Mouse (Mus musculus): ENCODE results near the gene Kif18b. TPM values are rescaled to one million over a fixed set of nuclear protein-coding genes. Genes with fewer than 3 reads are reported as not detected.

Kif18b gene
- total and polyA plus RNA-seq, 3 experiments = 36.1 to 116 (median 45.7) TPM

DNA sequence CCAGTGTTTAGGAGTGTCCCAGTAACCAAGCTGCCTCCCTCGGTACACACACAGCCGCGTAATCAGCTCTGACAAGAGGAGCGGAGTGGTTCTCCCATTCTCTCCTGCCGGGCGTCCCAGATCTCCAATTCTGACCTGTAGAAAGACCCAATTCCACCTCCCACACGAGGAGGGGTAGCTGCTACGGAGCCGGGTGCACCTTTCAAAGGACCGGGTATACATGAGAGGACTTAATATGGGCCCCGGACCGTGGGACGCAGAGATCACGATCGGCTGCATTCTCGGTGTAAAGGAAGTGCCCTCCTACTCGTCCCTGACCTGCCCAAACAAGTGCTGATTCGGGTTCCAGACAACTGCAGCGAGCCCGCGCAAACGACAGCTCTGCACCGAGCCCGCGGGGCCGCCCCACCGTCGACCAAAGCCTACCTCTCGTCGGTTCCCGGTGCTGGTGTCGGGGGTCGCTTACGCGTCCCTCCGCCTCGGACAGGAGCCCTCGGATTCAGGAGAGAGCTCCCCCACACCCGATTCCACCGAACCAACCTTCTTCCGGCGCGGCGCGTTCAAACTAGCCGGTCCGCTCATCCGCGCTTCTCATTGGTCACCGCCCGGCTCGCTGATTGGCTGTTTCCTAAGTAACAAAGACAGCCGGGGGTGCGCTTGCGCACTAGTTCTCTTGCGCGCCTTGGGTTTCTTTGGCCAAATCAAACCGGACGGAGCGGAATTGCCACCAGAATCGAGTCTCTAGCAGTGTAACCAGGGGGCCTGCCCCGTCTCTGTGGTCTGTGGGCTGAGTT, at the start of gene Kif18b (continued):
- TF ChIP-seq POLR2AphosphoS2 (IDR thresholded peaks at IDR 0.05; ENCODE audit: low read length) (peak; percentile 93), MAZ (IDR thresholded peaks at IDR 0.05; ENCODE audit: low read depth, low read length) (no peak), POLR2A (IDR thresholded peaks at IDR 0.05; ENCODE audit: control insufficient read depth in 1 of 2, insufficient read depth in 1 of 2, low read depth in 1 of 2, low read length in 2 of 2, poor library complexity in 1 of 2) (peak; percentile 64 to 97; a peak in 3 of 4 replicates), SIN3A (IDR thresholded peaks at IDR 0.05; ENCODE audit: low read length) (peak; percentile 91), MXI1 (IDR thresholded peaks at IDR 0.05; ENCODE audit: low read depth, low read length) (peak; percentile 85)

DNA sequence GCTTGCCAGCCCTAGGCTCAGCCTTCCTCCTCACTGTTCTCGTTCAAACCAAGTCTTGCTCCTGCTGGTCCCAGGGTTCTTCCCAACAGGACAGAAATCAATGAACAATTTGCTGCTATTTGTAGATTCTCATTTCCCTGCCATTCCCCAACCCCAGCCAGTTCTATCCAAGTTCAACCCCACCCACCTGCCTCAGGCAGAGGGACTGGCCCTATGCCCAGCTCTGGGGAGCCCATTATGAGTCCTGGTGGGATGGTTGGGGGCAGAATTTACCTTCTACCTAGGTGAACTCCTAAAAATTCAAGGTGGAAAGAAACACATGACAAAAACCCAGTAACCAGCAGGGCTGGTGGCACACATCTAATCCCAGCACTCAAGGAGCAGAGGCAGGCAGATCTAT, 47.4 kb upstream of the Kif18b start:
- Histone ChIP-seq H3K4me3 (ENCODE audit: control insufficient read depth in 1 of 2, insufficient read depth in 1 of 2, low read depth in 2 of 2, low read length in 2 of 2) (no peak overlapping the region), H3K36me3 (ENCODE audit: control insufficient read depth in 1 of 2, insufficient read depth in 2 of 2, low read length in 2 of 2) (no peaks in the 10 kb centered on the region), H3K9ac (ENCODE audit: control insufficient read depth, low read depth, low read length, poor library complexity, severe bottlenecking) (no peak overlapping the region), H3K27ac (ENCODE audit: control insufficient read depth, low read depth, low read length) (no peak overlapping the region), H3K79me2 (ENCODE audit: control insufficient read depth, insufficient read depth, low read length, poor library complexity) (no peaks in the 10 kb centered on the region), H3K27me3 (ENCODE audit: control insufficient read depth in 1 of 2, insufficient read depth in 2 of 2, low read length in 2 of 2) (peaks cover 18 to 23% of the 10 kb centered on the region in 2 experiments), H3K4me1 (ENCODE audit: control insufficient read depth in 1 of 2, insufficient read depth in 2 of 2, low read length in 2 of 2) (no peaks in the 10 kb centered on the region), H3K9me3 (replicated peaks; ENCODE audit: insufficient read depth, low read length) (no peaks in the 10 kb centered on the region)
- DNase-seq (ENCODE audit: low read depth, low spot score) = no peak
- no peak for TF ChIP-seq POLR2A (IDR thresholded peaks at IDR 0.05; ENCODE audit: control insufficient read depth in 1 of 2, insufficient read depth in 1 of 2, low read depth in 1 of 2, low read length in 2 of 2, poor library complexity in 1 of 2)
- TF ChIP-seq RCOR1 (IDR thresholded peaks at IDR 0.05; ENCODE audit: low read depth, low read length) = no peak
- no peak for TF ChIP-seq SMC3 (IDR thresholded peaks at IDR 0.05; ENCODE audit: low read depth, low read length)
- TF ChIP-seq MYB (IDR thresholded peaks at IDR 0.05; ENCODE audit: low read depth, low read length) = no peak
- no peak for TF ChIP-seq POLR2AphosphoS5 (IDR thresholded peaks at IDR 0.05; ENCODE audit: borderline replicate concordance, low read depth, low read length)
- TF ChIP-seq E2F4 (IDR thresholded peaks at IDR 0.05; ENCODE audit: borderline replicate concordance, low read depth, low read length) = no peak
- TF ChIP-seq POLR2AphosphoS2 (IDR thresholded peaks at IDR 0.05; ENCODE audit: low read length) = no peak
- no peak for TF ChIP-seq TCF12 (IDR thresholded peaks at IDR 0.05; ENCODE audit: low read depth, low read length)

DNA sequence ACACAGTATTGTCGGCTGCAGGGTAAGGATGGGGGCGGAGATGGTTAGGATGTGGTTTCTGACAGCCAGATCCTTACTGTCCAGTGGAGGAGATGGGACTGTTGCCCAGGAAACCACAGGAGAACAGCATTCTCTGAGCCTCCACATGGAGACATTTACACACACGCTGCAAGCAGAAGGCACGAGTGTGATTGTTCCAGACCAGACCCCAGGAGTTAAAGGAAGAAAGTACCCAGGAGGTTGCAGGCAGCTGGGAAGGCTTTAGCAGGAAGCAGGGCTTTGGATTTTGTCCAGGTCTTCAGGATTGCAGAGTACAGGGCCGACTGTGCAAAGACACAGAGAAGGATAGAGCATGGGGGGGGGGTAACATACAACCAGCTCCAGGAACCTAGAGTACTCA, 46.7 kb upstream of the Kif18b start:
- DNase-seq (ENCODE audit: low read depth, low spot score) = no peak
- Histone ChIP-seq H3K27me3 (ENCODE audit: control insufficient read depth in 1 of 2, insufficient read depth in 2 of 2, low read length in 2 of 2) (peaks cover 19 to 26% of the 10 kb centered on the region in 2 experiments), H3K9me3 (replicated peaks; ENCODE audit: insufficient read depth, low read length) (no peaks in the 10 kb centered on the region), H3K4me1 (ENCODE audit: control insufficient read depth in 1 of 2, insufficient read depth in 2 of 2, low read length in 2 of 2) (no peaks in the 10 kb centered on the region), H3K9ac (ENCODE audit: control insufficient read depth, low read depth, low read length, poor library complexity, severe bottlenecking) (no peak overlapping the region), H3K36me3 (ENCODE audit: control insufficient read depth in 1 of 2, insufficient read depth in 2 of 2, low read length in 2 of 2) (no peaks in the 10 kb centered on the region), H3K4me3 (ENCODE audit: control insufficient read depth in 1 of 2, insufficient read depth in 1 of 2, low read depth in 2 of 2, low read length in 2 of 2) (no peak overlapping the region), H3K27ac (ENCODE audit: control insufficient read depth, low read depth, low read length) (no peak overlapping the region), H3K79me2 (ENCODE audit: control insufficient read depth, insufficient read depth, low read length, poor library complexity) (no peaks in the 10 kb centered on the region)
- TF ChIP-seq POLR2AphosphoS5 (IDR thresholded peaks at IDR 0.05; ENCODE audit: borderline replicate concordance, low read depth, low read length) (no peak), MYC (IDR thresholded peaks at IDR 0.05; ENCODE audit: low read depth, low read length) (no peak), KAT2A (conservative IDR thresholded peaks at IDR 0.05; ENCODE audit: low read depth, low read length) (no peak), HCFC1 (IDR thresholded peaks at IDR 0.05; ENCODE audit: low read depth, low read length) (no peak), MAFK (IDR thresholded peaks at IDR 0.05; ENCODE audit: borderline replicate concordance, low read depth, low read length) (no peak)
